Mouse (Mus musculus): ENCODE measurements around the gene Negr1. TPM values are rescaled to one million over a fixed set of nuclear protein-coding genes. Genes with fewer than 3 reads are reported as not detected.

The Negr1 gene
- polyA plus RNA-seq, 1 experiment from 2014 or later = 1.3 TPM

- ATAC-seq (replicated peaks; ENCODE audit: insufficient number of reproducible peaks, insufficient read depth, low FRiP score, low read depth) = no peak
- peaks cover 11% of the 10 kb centered on the region; the same call in 1 of the 2 replicates for H3K4me1 ChIP-seq (replicated peaks)
- no peak overlapping the region for H3K9ac ChIP-seq
- no peak overlapping the region for H3K4me2 ChIP-seq
- H3K9me3 ChIP-seq (replicated peaks) = no peaks in the 10 kb centered on the region
- 45% methylated on average over 2 of the region's 2 CpGs for WGBS
- no peak overlapping the region for H3K4me3 ChIP-seq
- peak overlapping the region; percentile 21; the same call in 1 of the 2 replicates for H3K27ac ChIP-seq
- H3K27me3 ChIP-seq = no peaks in the 10 kb centered on the region
- no peaks in the 10 kb centered on the region for H3K36me3 ChIP-seq
Measured at GRCm38 (mm10) chr3:156766171-156766845, 204.7 kb downstream of the Negr1 start.

GRCm38 (mm10) chr3:156771626-156772025, 210.0 kb downstream of the Negr1 start:
- no peak overlapping the region for H3K4me3 ChIP-seq
- no peaks in the 10 kb centered on the region for H3K36me3 ChIP-seq
- no peaks in the 10 kb centered on the region for H3K9me3 ChIP-seq (replicated peaks)
- WGBS = 89% methylated on average over 2 of the region's 2 CpGs
- no peaks in the 10 kb centered on the region for H3K27me3 ChIP-seq
- ATAC-seq (replicated peaks; ENCODE audit: insufficient number of reproducible peaks, insufficient read depth, low FRiP score, low read depth) = no peak
- no peak overlapping the region for H3K27ac ChIP-seq
- no peak overlapping the region for H3K9ac ChIP-seq
- H3K4me2 ChIP-seq = no peak overlapping the region
- H3K4me1 ChIP-seq (replicated peaks) = peaks cover 1% of the 10 kb centered on the region; the same call in 1 of the 2 replicates

- Histone ChIP-seq H3K27me3 (no peaks in the 10 kb centered on the region), H3K4me3 (no peak overlapping the region), H3K9me3 (replicated peaks) (no peaks in the 10 kb centered on the region), H3K9ac (no peak overlapping the region), H3K36me3 (no peaks in the 10 kb centered on the region), H3K27ac (no peak overlapping the region), H3K4me2 (no peak overlapping the region), H3K4me1 (replicated peaks) (no peaks in the 10 kb centered on the region)
- ATAC-seq (replicated peaks; ENCODE audit: insufficient number of reproducible peaks, insufficient read depth, low FRiP score, low read depth) = no peak
- WGBS = 50% methylated on average over 1 of the region's 1 CpGs
Measured at GRCm38 (mm10) chr3:156772057-156772456, 210.5 kb downstream of the Negr1 start.

- WGBS = 62% methylated on average over 1 of the region's 1 CpGs
Measured at GRCm38 (mm10) chr3:156784309-156784852, 222.8 kb downstream of the Negr1 start.

GRCm38 (mm10) chr3:156786355-156786754, 224.8 kb downstream of the Negr1 start:
- no peaks in the 10 kb centered on the region for H3K4me1 ChIP-seq (replicated peaks)
- H3K27me3 ChIP-seq = no peaks in the 10 kb centered on the region
- H3K4me3 ChIP-seq = no peak overlapping the region
- 54% methylated on average over 1 of the region's 1 CpGs for WGBS
- H3K36me3 ChIP-seq = no peaks in the 10 kb centered on the region
- no peak for ATAC-seq (replicated peaks; ENCODE audit: insufficient number of reproducible peaks, insufficient read depth, low FRiP score, low read depth)
- no peak overlapping the region for H3K9ac ChIP-seq
- H3K27ac ChIP-seq = no peak overlapping the region
- H3K4me2 ChIP-seq = no peak overlapping the region
- H3K9me3 ChIP-seq (replicated peaks) = no peaks in the 10 kb centered on the region

More at GRCm38 (mm10) chr3:156784309-156784852, 222.8 kb downstream of the Negr1 start:
- Histone ChIP-seq H3K27me3 (no peaks in the 10 kb centered on the region), H3K4me1 (replicated peaks) (no peaks in the 10 kb centered on the region), H3K9me3 (replicated peaks) (no peaks in the 10 kb centered on the region), H3K9ac (no peak overlapping the region), H3K36me3 (no peaks in the 10 kb centered on the region), H3K4me2 (no peak overlapping the region), H3K4me3 (no peak overlapping the region), H3K27ac (no peak overlapping the region)
- no peak for ATAC-seq (replicated peaks; ENCODE audit: insufficient number of reproducible peaks, insufficient read depth, low FRiP score, low read depth)

GRCm38 (mm10) chr3:156791234-156791633, 229.6 kb downstream of the Negr1 start:
- no peak overlapping the region for H3K4me2 ChIP-seq
- H3K4me3 ChIP-seq = no peak overlapping the region
- H3K9ac ChIP-seq = no peak overlapping the region
- H3K27ac ChIP-seq = no peak overlapping the region
- H3K36me3 ChIP-seq = no peaks in the 10 kb centered on the region
- no peaks in the 10 kb centered on the region for H3K4me1 ChIP-seq (replicated peaks)
- no peaks in the 10 kb centered on the region for H3K27me3 ChIP-seq
- no peaks in the 10 kb centered on the region for H3K9me3 ChIP-seq (replicated peaks)
- no peak for ATAC-seq (replicated peaks; ENCODE audit: insufficient number of reproducible peaks, insufficient read depth, low FRiP score, low read depth)

- no peak for ATAC-seq (replicated peaks; ENCODE audit: insufficient number of reproducible peaks, insufficient read depth, low FRiP score, low read depth)
- Histone ChIP-seq H3K4me3 (no peak overlapping the region), H3K4me1 (replicated peaks) (no peaks in the 10 kb centered on the region), H3K36me3 (no peaks in the 10 kb centered on the region), H3K27me3 (no peaks in the 10 kb centered on the region), H3K27ac (no peak overlapping the region), H3K4me2 (no peak overlapping the region), H3K9ac (no peak overlapping the region), H3K9me3 (replicated peaks) (no peaks in the 10 kb centered on the region)
- WGBS = 91% methylated on average over 7 of the region's 7 CpGs
Measured at GRCm38 (mm10) chr3:156792743-156793142, 231.1 kb downstream of the Negr1 start.

- no peak for ATAC-seq (replicated peaks; ENCODE audit: insufficient number of reproducible peaks, insufficient read depth, low FRiP score, low read depth)
- no peaks in the 10 kb centered on the region for H3K27me3 ChIP-seq
- H3K27ac ChIP-seq = no peak overlapping the region
- no peak overlapping the region for H3K9ac ChIP-seq
- H3K9me3 ChIP-seq (replicated peaks) = no peaks in the 10 kb centered on the region
- no peaks in the 10 kb centered on the region for H3K36me3 ChIP-seq
- H3K4me1 ChIP-seq (replicated peaks) = no peaks in the 10 kb centered on the region
- H3K4me2 ChIP-seq = no peak overlapping the region
- 89% methylated on average over 4 of the region's 4 CpGs for WGBS
- no peak overlapping the region for H3K4me3 ChIP-seq
Measured at GRCm38 (mm10) chr3:156794091-156794490, 232.5 kb downstream of the Negr1 start.

GRCm38 (mm10) chr3:156794610-156795009, 233.0 kb downstream of the Negr1 start:
- Histone ChIP-seq H3K27me3 (no peaks in the 10 kb centered on the region), H3K4me2 (no peak overlapping the region), H3K9ac (no peak overlapping the region), H3K9me3 (replicated peaks) (no peaks in the 10 kb centered on the region), H3K4me1 (replicated peaks) (no peaks in the 10 kb centered on the region), H3K36me3 (no peaks in the 10 kb centered on the region), H3K4me3 (no peak overlapping the region), H3K27ac (no peak overlapping the region)
- WGBS = 40% methylated on average over 2 of the region's 2 CpGs
- ATAC-seq (replicated peaks; ENCODE audit: insufficient number of reproducible peaks, insufficient read depth, low FRiP score, low read depth) = no peak

- no peaks in the 10 kb centered on the region for H3K9me3 ChIP-seq (replicated peaks)
- ATAC-seq (replicated peaks; ENCODE audit: insufficient number of reproducible peaks, insufficient read depth, low FRiP score, low read depth) = no peak
- no peaks in the 10 kb centered on the region for H3K4me1 ChIP-seq (replicated peaks)
- no peak overlapping the region for H3K9ac ChIP-seq
- H3K4me2 ChIP-seq = no peak overlapping the region
- H3K36me3 ChIP-seq = no peaks in the 10 kb centered on the region
- no peaks in the 10 kb centered on the region for H3K27me3 ChIP-seq
- 87% methylated on average over 6 of the region's 6 CpGs for WGBS
- no peak overlapping the region for H3K4me3 ChIP-seq
- no peak overlapping the region for H3K27ac ChIP-seq
Measured at GRCm38 (mm10) chr3:156796061-156796691, 234.6 kb downstream of the Negr1 start.

GRCm38 (mm10) chr3:156799228-156799627, 237.6 kb downstream of the Negr1 start:
- no peak for ATAC-seq (replicated peaks; ENCODE audit: insufficient number of reproducible peaks, insufficient read depth, low FRiP score, low read depth)

GRCm38 (mm10) chr3:156809836-156810235, 248.2 kb downstream of the Negr1 start:
- Histone ChIP-seq H3K9me3 (replicated peaks) (no peaks in the 10 kb centered on the region), H3K27ac (no peak overlapping the region), H3K9ac (no peak overlapping the region), H3K4me3 (no peak overlapping the region), H3K36me3 (no peaks in the 10 kb centered on the region), H3K27me3 (no peaks in the 10 kb centered on the region), H3K4me1 (replicated peaks) (no peaks in the 10 kb centered on the region), H3K4me2 (no peak overlapping the region)
- no peak for ATAC-seq (replicated peaks; ENCODE audit: insufficient number of reproducible peaks, insufficient read depth, low FRiP score, low read depth)
- WGBS = 91% methylated on average over 3 of the region's 3 CpGs

More at GRCm38 (mm10) chr3:156799228-156799627, 237.6 kb downstream of the Negr1 start:
- Histone ChIP-seq H3K27me3 (no peaks in the 10 kb centered on the region), H3K4me3 (no peak overlapping the region), H3K4me1 (replicated peaks) (no peaks in the 10 kb centered on the region), H3K27ac (no peak overlapping the region), H3K36me3 (no peaks in the 10 kb centered on the region), H3K9me3 (replicated peaks) (no peaks in the 10 kb centered on the region), H3K9ac (no peak overlapping the region), H3K4me2 (no peak overlapping the region)
- 92% methylated on average over 7 of the region's 7 CpGs for WGBS

Data from heart, embryonic 15.5 days (tissue).